Mouse (Mus musculus) bone marrow, adult 2 months (tissue): ENCODE results near the gene Mylpf.

Experiments used
- CTCF ChIP-seq: fragments of 200-500 bp; IDR thresholded peaks from 2 replicates; pipeline ENCODE4 v1.5.1; 2011; ENCODE audit warnings: low read length, control low read depth; ENCODE audit not compliant: control insufficient read depth, insufficient read depth
- POLR2A ChIP-seq: fragments of 200-500 bp; IDR thresholded peaks from 2 replicates; pipeline ENCODE4 v1.6.1; 2011; ENCODE audit warnings: low read depth, mild to moderate bottlenecking, control low read depth, low read length, borderline replicate concordance; ENCODE audit not compliant: control insufficient read depth

DNA sequence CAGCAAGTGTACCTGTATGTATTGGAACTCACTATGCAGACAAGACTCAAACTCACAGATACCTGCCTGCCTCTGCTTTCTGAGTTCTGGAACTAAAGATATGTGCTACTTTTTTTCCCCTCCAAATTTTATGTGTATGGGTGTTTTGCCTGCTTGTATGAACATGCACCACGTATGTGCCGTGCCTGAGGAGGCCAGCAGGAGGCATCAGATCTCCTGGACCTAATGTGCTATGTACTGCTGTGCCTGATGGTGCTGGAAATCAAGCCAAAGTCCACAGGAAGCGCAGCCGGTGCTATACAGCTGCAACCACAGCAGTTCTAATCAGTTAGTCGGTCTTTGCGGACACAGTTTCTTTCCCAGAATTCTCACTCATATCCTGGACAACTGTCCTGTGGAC is 24.9 kb upstream of the Mylpf start:
- TF ChIP-seq POLR2A: no peak
- TF ChIP-seq CTCF: peak; percentile 67
